Mouse (Mus musculus): Measurements from ENCODE around the gene Scin. TPM values are rescaled to one million over a fixed set of nuclear protein-coding genes. Genes with fewer than 3 reads are reported as not detected.
A peak's percentile ranks its signal among the peaks of the same experiment; 100 is the strongest.

The Scin gene
- polyA plus RNA-seq, 1 experiment = 0.20 TPM

- DNase-seq (ENCODE audit: extremely low spot score in 1 of 2, low spot score in 1 of 2) = no peak
Observed at GRCm38 (mm10) chr12:40029201-40029600, 104.8 kb downstream of the Scin start.

GRCm38 (mm10) chr12:40027846-40028245, 106.2 kb downstream of the Scin start:
- no peak for DNase-seq (ENCODE audit: extremely low spot score in 1 of 2, low spot score in 1 of 2)

- DNase-seq (ENCODE audit: extremely low spot score in 1 of 2, low spot score in 1 of 2) = no peak
Observed at GRCm38 (mm10) chr12:40027444-40027843, 106.6 kb downstream of the Scin start.

- DNase-seq (ENCODE audit: extremely low spot score in 1 of 2, low spot score in 1 of 2) = no peak
Observed at GRCm38 (mm10) chr12:40023918-40024317, 110.1 kb downstream of the Scin start.

- DNase-seq (ENCODE audit: extremely low spot score in 1 of 2, low spot score in 1 of 2) = no peak
Observed at GRCm38 (mm10) chr12:40023014-40023642, 110.9 kb downstream of the Scin start.

- DNase-seq (ENCODE audit: extremely low spot score in 1 of 2, low spot score in 1 of 2) = no peak
Observed at GRCm38 (mm10) chr12:40022344-40022743, 111.7 kb downstream of the Scin start.

- no peak for DNase-seq (ENCODE audit: extremely low spot score in 1 of 2, low spot score in 1 of 2)
Observed at GRCm38 (mm10) chr12:40017955-40018505, 116.0 kb downstream of the Scin start.

DNA sequence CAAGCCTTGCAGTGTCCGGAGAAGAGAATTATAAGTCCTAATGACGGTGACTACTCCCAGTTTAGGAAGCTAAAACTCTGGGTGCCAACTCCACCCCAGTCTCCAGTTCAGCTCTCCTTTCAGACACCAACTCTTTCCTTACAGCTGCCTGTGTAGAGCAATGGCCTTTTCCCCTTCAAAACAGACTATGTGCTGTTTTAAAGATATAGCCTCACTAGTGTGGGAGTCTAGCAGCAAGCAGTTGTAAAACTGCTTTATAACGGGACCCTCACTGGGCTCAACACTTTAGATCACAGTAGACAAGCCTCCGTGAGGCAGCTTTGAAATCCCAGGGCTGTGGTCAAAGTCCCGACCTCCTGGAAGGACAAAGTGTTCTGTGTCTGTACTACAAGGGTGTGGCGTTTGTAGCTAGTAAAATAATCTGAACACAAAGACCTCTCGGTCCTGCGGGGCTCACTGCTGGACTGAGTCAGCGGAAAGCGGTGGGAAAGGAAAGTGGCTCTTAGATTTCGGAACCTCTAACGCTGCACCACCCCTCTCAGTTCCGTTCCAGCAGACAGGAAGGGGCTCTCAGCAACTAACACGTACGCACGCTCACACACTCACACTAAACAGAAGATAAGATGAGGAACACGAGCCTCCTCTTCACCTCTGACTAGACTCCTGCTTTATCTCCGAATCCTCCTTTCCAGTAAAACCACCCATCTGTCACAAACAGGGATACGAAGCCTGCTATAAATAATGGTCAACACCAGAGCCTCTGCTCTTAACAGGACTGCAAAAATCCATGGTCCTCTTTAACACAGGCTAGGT, 117.2 kb downstream of the Scin start:
- peak in 1 of 2 experiments; percentile 18 for DNase-seq (ENCODE audit: extremely low spot score in 1 of 2, low spot score in 1 of 2)

GRCm38 (mm10) chr12:40016068-40016467, 118.0 kb downstream of the Scin start:
- DNase-seq (ENCODE audit: extremely low spot score in 1 of 2, low spot score in 1 of 2) = no peak

GRCm38 (mm10) chr12:40009866-40010265, 124.2 kb downstream of the Scin start:
- no peak for DNase-seq (ENCODE audit: extremely low spot score in 1 of 2, low spot score in 1 of 2)

Other genes with a start within 250 kb of the Scin start
- gene Arl4a, start 96.2 kb downstream of the Scin start, polyA plus RNA-seq (2012; rRNA removed) = 36.6 and 36.9 TPM in 2 replicates
- 2.1 TPM in 2 replicates for gene Lsmem1, start 65.3 kb upstream of the Scin start, polyA plus RNA-seq (2012; rRNA removed)
- gene Ifrd1, start 114.3 kb upstream of the Scin start, polyA plus RNA-seq (2012; rRNA removed) = 50.8 and 72.4 TPM in 2 replicates